Mouse (Mus musculus) hindbrain, embryonic 11.5 days (tissue): ENCODE results near the gene Rrp1. TPM values are rescaled to one million over a fixed set of nuclear protein-coding genes. Genes with fewer than 3 reads are reported as not detected.

Source experiments
- ATAC-seq: fragments of 200-750 bp; cut with Nextera tagmentation; 2 replicates; pipeline ENCODE4 v1.8.0; 2017; ENCODE audit warnings: mild to moderate bottlenecking, moderate TSS enrichment, moderate library complexity; ENCODE audit not compliant: low FRiP score
- DNase-seq: peaks from one replicate; pipeline ENCODE4 v3.0.0-alpha.2; 2015; ENCODE audit warnings: low spot score
- H3K27ac ChIP-seq: fragments of 300-500 bp; sonication (generic); 2 replicates; pipeline ENCODE4 v1.5.1; 2014; ENCODE audit warnings: mild to moderate bottlenecking, low read depth, low read length
- H3K27me3 ChIP-seq: fragments of 300-500 bp; sonication (generic); 2 replicates; pipeline ENCODE4 v1.6.1; 2014; ENCODE audit warnings: mild to moderate bottlenecking, low read length, moderate library complexity, mixed read lengths; ENCODE audit not compliant: control insufficient read depth, insufficient read depth
- H3K36me3 ChIP-seq: fragments of 300-500 bp; sonication (generic); 2 replicates; pipeline ENCODE4 v1.6.1; 2014; ENCODE audit warnings: mild to moderate bottlenecking, low read length, moderate library complexity, mixed read lengths; ENCODE audit not compliant: control insufficient read depth, insufficient read depth
- H3K4me1 ChIP-seq: fragments of 300-500 bp; sonication (generic); replicated peaks from 2 replicates; pipeline ENCODE4 v1.6.1; 2014; ENCODE audit warnings: low read length, mixed read lengths; ENCODE audit not compliant: control insufficient read depth, insufficient read depth
- H3K4me2 ChIP-seq: fragments of 300-500 bp; sonication (generic); replicated peaks from 2 replicates; pipeline ENCODE4 v1.6.1; 2014; ENCODE audit warnings: mild to moderate bottlenecking, low read depth, low read length
- H3K4me3 ChIP-seq: fragments of 300-500 bp; sonication (generic); 2 replicates; pipeline ENCODE4 v1.5.1; 2014; ENCODE audit warnings: low read depth, low read length
- H3K9ac ChIP-seq: fragments of 300-500 bp; sonication (generic); 2 replicates; pipeline ENCODE4 v1.6.1; 2014; ENCODE audit warnings: low read depth, low read length
- H3K9me3 ChIP-seq: fragments of 300-500 bp; sonication (generic); 2 replicates; pipeline ENCODE4 v1.6.1; 2016; ENCODE audit warnings: low read length; ENCODE audit not compliant: control insufficient read depth
- WGBS: fragments of 180-500 bp; shearing (Covaris S2); extraction: QIAGEN DNeasy Blood & Tissue Kit; methylation state at CpG from one replicate; pipeline ENCODE4 v1.1.7; 2014; 5-methylcytosine and 5-hydroxymethylcytosine counted together
- polyA plus RNA-seq: library from polyadenylated mRNA; unstranded; fragments of >200 nt; fragmentation: Nextera tagmentation; extraction: Ambion mirVana; gene quantifications from 2 replicates; pipeline ENCODE4 v1.2.1, GENCODE M21; 2014

Rrp1 gene
- polyA plus RNA-seq, 1 experiment from 2014 or later, result 225 TPM

DNA sequence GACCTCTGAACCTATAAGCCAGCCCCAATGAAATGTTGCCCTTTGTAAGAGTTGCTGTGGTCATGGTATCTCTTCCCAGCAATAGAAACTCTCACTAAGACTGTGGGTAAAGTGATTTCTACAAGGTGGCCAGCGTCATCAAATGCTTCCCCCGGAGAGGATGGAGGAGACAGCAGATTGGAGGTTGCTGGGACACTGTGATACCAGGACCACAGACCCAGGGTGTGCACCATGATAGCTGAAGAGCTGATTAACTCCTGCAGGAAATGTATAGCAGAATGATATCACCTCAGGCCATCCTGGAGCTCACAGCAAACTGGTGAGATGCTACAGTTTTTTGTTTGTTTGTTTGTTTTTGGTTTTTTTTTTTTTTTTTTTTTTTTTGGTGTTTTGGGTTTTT lies 16.9 kb upstream of the Rrp1 start:
- Histone ChIP-seq H3K4me3 (no peak overlapping the region), H3K9ac (no peak overlapping the region), H3K9me3 (no peaks in the 10 kb centered on the region), H3K4me2 (no peak overlapping the region), H3K27me3 (no peaks in the 10 kb centered on the region), H3K27ac (no peak overlapping the region), H3K36me3 (peaks cover 5% of the 10 kb centered on the region; the same call in 1 of the 2 replicates), H3K4me1 (0 out of 2 replicates have a peak, but pooled peaks cover 3% of the 10 kb centered on the region)
- ATAC-seq (no peak), DNase-seq (no peak)
- WGBS, result 93% methylated on average over 2 of the region's 2 CpGs

DNA sequence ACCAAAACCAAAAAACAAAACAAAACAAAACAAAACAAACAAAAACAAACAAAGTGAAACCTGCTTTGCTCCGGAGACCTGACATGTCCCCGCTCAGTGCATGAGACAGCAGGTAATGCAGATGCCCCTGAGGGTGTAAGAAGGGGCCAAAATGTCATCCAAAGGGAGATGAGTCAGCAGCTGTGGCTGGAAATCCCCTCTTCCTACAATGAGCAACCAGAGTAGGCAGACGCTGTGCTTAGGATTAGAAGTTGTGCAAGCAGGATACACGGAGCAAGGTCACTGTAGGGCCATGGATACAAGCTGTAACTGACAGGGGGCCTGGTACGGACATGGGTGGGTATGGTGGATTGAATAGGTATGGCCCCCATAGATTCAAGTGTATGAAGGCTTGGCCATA lies 16.3 kb upstream of the Rrp1 start:
- no peaks in the 10 kb centered on the region for H3K27me3 ChIP-seq
- H3K9ac ChIP-seq, result no peak overlapping the region
- WGBS, result 94% methylated on average over 5 of the region's 5 CpGs
- no peak for ATAC-seq
- 0 out of 2 replicates have a peak, but pooled peaks cover 3% of the 10 kb centered on the region for H3K4me1 ChIP-seq
- H3K9me3 ChIP-seq, result no peaks in the 10 kb centered on the region
- no peak for DNase-seq
- peaks cover 5% of the 10 kb centered on the region; the same call in 1 of the 2 replicates for H3K36me3 ChIP-seq
- no peak overlapping the region for H3K27ac ChIP-seq
- no peak overlapping the region for H3K4me2 ChIP-seq
- no peak overlapping the region for H3K4me3 ChIP-seq

DNA sequence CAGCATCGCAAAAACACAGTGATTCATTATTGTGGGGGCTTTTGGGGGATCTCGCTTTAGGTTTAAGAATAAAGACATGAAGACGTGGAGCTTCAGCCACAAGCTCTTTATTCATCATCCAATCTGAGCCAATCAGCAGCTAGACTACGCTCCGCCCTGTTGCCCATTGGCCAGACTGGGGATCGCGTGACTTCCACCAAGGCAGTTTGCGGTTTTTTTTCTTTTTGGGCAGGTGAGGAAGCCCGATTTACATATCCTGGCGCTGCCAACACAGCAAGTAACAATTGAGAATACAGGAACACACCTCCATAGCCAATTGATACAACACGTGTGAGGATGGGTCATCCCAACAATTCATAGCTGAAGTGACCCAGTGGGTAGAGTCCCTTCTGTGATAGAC lies 15.2 kb upstream of the Rrp1 start:
- no peak overlapping the region for H3K4me3 ChIP-seq
- H3K36me3 ChIP-seq, result peaks cover 5% of the 10 kb centered on the region; the same call in 1 of the 2 replicates
- ATAC-seq (no peak), DNase-seq (no peak)
- no peak overlapping the region for H3K9ac ChIP-seq
- no peaks in the 10 kb centered on the region for H3K9me3 ChIP-seq
- H3K27ac ChIP-seq, result no peak overlapping the region
- no peaks in the 10 kb centered on the region for H3K27me3 ChIP-seq
- WGBS, result 92% methylated on average over 11 of the region's 11 CpGs
- H3K4me2 ChIP-seq, result no peak overlapping the region
- H3K4me1 ChIP-seq, result 0 out of 2 replicates have a peak, but pooled peaks cover 3% of the 10 kb centered on the region

GRCm38 (mm10) chr10:78426117-78426735 lies 13.4 kb upstream of the Rrp1 start:
- no peaks in the 10 kb centered on the region for H3K27me3 ChIP-seq
- H3K4me2 ChIP-seq, result peak overlapping the region; percentile 91
- peak overlapping the region; percentile 80 for H3K4me3 ChIP-seq
- no peak overlapping the region for H3K27ac ChIP-seq
- peaks cover 5% of the 10 kb centered on the region; the same call in 1 of the 2 replicates for H3K36me3 ChIP-seq
- H3K9ac ChIP-seq, result peak overlapping the region; percentile 86
- DNase-seq (no peak), ATAC-seq (no peak)
- 53% methylated on average over 6 of the region's 6 CpGs for WGBS
- 0 out of 2 replicates have a peak, but pooled peaks cover 3% of the 10 kb centered on the region for H3K4me1 ChIP-seq
- H3K9me3 ChIP-seq, result no peaks in the 10 kb centered on the region

- peak within 1 kb of the TSS; percentile 91 for H3K4me2 ChIP-seq
- ATAC-seq, result peak; percentile 94
- H3K4me3 ChIP-seq, result peak within 1 kb of the TSS; percentile 80
- peaks cover 5% of the 10 kb centered on the region; the same call in 1 of the 2 replicates for H3K36me3 ChIP-seq
- peak; percentile 89 for DNase-seq
- WGBS, result 2% methylated on average over 38 of the region's 40 CpGs
- no peaks in the 10 kb centered on the region for H3K27me3 ChIP-seq
- H3K9me3 ChIP-seq, result no peaks in the 10 kb centered on the region
- H3K4me1 ChIP-seq, result 0 out of 2 replicates have a peak, but pooled peaks cover 3% of the 10 kb centered on the region
- no peak within 1 kb of the TSS for H3K27ac ChIP-seq
- peak within 1 kb of the TSS; percentile 86 for H3K9ac ChIP-seq
These were observed 12.6 kb upstream of the Rrp1 start, which contains the start of gene Cstb for GRCm38 (mm10) chr10:78425181-78426041. Cstb (plus strand) TSS chr10:78425669.

- Histone ChIP-seq H3K27me3 (no peaks in the 10 kb centered on the region), H3K9me3 (no peaks in the 10 kb centered on the region), H3K36me3 (no peaks in the 10 kb centered on the region), H3K9ac (no peak overlapping the region), H3K4me3 (no peak overlapping the region), H3K4me2 (no peak overlapping the region), H3K27ac (no peak overlapping the region), H3K4me1 (0 out of 2 replicates have a peak, but pooled peaks cover 3% of the 10 kb centered on the region)
- no peak for DNase-seq
- ATAC-seq, result no peak
- WGBS, result 88% methylated on average over 3 of the region's 3 CpGs
These were observed 9.8 kb upstream of the Rrp1 start for GRCm38 (mm10) chr10:78422614-78423013.

DNA sequence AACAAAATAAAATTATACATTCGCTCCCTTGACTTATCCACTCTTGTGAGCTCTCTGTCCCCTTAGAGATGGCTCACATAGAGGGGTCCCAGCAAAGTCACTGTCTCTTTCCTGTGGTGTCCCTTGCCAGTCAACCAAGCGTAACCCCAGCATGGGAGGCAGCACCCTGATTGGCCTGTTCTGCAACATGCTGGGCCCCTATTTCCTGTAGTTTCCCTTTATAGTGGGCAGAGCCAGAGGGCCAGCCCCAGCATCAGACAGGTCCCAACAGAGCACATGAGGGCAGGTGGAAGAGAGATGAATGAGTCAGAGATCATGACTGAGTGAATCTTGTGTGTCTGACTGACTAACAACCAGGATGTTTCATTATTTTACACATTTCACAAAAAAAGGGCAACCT lies 8.1 kb upstream of the Rrp1 start:
- H3K36me3 ChIP-seq, result no peaks in the 10 kb centered on the region

DNA sequence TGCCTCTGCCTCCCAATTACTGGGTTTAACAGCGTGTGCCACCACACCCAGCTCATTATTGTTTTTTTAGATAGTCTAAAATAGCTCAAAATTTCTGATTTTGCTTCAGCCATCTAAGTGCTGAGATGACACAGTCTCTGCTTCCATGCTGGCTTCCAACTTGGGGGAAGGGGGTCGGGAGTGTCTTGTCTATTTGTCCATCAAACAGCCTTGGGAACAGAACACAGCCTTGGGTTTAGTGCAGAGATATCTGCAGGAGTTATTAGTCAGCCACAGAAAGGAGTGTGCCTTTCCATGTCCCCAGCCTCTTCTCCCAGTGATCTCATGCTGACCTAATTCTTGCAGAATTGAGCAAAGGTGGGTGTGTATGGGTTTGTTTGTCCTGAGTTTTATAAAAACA lies 5.9 kb upstream of the Rrp1 start:
- Histone ChIP-seq H3K9ac (no peak overlapping the region), H3K4me3 (no peak overlapping the region), H3K4me1 (no peaks in the 10 kb centered on the region), H3K27ac (no peak overlapping the region), H3K36me3 (no peaks in the 10 kb centered on the region), H3K9me3 (no peaks in the 10 kb centered on the region), H3K4me2 (no peak overlapping the region), H3K27me3 (no peaks in the 10 kb centered on the region)
- 93% methylated on average over 2 of the region's 2 CpGs for WGBS
- DNase-seq, result no peak
- ATAC-seq, result no peak

More for the DNA sequence above, 8.1 kb upstream of the Rrp1 start:
- 87% methylated on average over 2 of the region's 2 CpGs for WGBS
- Histone ChIP-seq H3K27ac (no peak overlapping the region), H3K9ac (no peak overlapping the region), H3K27me3 (no peaks in the 10 kb centered on the region), H3K4me1 (no peaks in the 10 kb centered on the region), H3K4me3 (no peak overlapping the region), H3K4me2 (no peak overlapping the region), H3K9me3 (no peaks in the 10 kb centered on the region)
- no peak for ATAC-seq
- no peak for DNase-seq
